Mouse (Mus musculus) limb, embryonic 14.5 days (tissue): ENCODE data around the gene Amotl1. TPM values are rescaled to one million over a fixed set of nuclear protein-coding genes. Genes with fewer than 3 reads are reported as not detected.

Experiments
- ATAC-seq: fragments of 200-750 bp; cut with Nextera tagmentation; 2 replicates; pipeline ENCODE4 v1.8.0; 2017; ENCODE audit warnings: low read depth, moderate number of reproducible peaks, moderate TSS enrichment; ENCODE audit not compliant: low FRiP score
- DNase-seq: peaks from one replicate; pipeline ENCODE4 v3.0.0-alpha.2; 2015; ENCODE audit warnings: low spot score
- H3K27ac ChIP-seq: fragments of 300-500 bp; sonication (generic); replicated peaks from 2 replicates; pipeline ENCODE4 v1.5.1; 2014; ENCODE audit warnings: low read depth, mild to moderate bottlenecking, low read length, moderate library complexity, mixed read lengths
- H3K27me3 ChIP-seq: fragments of 300-500 bp; sonication (generic); 2 replicates; pipeline ENCODE4 v1.6.1; 2014; ENCODE audit warnings: low read length, mixed read lengths; ENCODE audit not compliant: control insufficient read depth, insufficient read depth
- H3K36me3 ChIP-seq: fragments of 300-500 bp; sonication (generic); 2 replicates; pipeline ENCODE4 v1.6.1; 2014; ENCODE audit warnings: mild to moderate bottlenecking, low read length, moderate library complexity, mixed read lengths; ENCODE audit not compliant: control insufficient read depth, insufficient read depth
- H3K4me1 ChIP-seq: fragments of 300-500 bp; sonication (generic); 2 replicates; pipeline ENCODE4 v1.6.1; 2014; ENCODE audit warnings: antibody characterized with exemption, low read length, mixed read lengths; ENCODE audit not compliant: control insufficient read depth, insufficient read depth
- H3K4me2 ChIP-seq: fragments of 300-500 bp; sonication (generic); replicated peaks from 2 replicates; pipeline ENCODE4 v1.6.1; 2014; ENCODE audit warnings: low read depth, mild to moderate bottlenecking, low read length, moderate library complexity; ENCODE audit not compliant: severe bottlenecking
- H3K4me3 ChIP-seq: fragments of 300-500 bp; sonication (generic); replicated peaks from 2 replicates; pipeline ENCODE4 v1.5.1; 2014; ENCODE audit warnings: low read length
- H3K9ac ChIP-seq: fragments of 300-500 bp; sonication (generic); 2 replicates; pipeline ENCODE4 v1.6.1; 2014; ENCODE audit warnings: mild to moderate bottlenecking, low read depth, low read length, moderate library complexity; ENCODE audit not compliant: severe bottlenecking
- H3K9me3 ChIP-seq: fragments of 300-500 bp; sonication (generic); 2 replicates; pipeline ENCODE4 v1.6.1; 2016; ENCODE audit warnings: low read length; ENCODE audit not compliant: control insufficient read depth
- POLR2A ChIP-seq: fragments of 200-500 bp; IDR thresholded peaks from 2 replicates; pipeline ENCODE4 v1.8.0; 2012; ENCODE audit warnings: inconsistent platforms, mild to moderate bottlenecking, moderate library complexity, borderline replicate concordance; ENCODE audit not compliant: insufficient read depth, insufficient read length; ENCODE audit errors: extremely low read depth
- WGBS: fragments of 180-500 bp; shearing (Covaris S2); extraction: QIAGEN DNeasy Blood & Tissue Kit; methylation state at CpG from one replicate; pipeline ENCODE4 v1.1.7; 2014; 5-methylcytosine and 5-hydroxymethylcytosine counted together
- polyA plus RNA-seq, 2 experiments: library from polyadenylated mRNA; depleted of rRNA in 1 of 2; stranded (reverse) in 1 of 2; unstranded in 1 of 2; fragments of >200 nt; fragmentation: Nextera tagmentation in 1 of 2; extraction: Ambion mirVana in 1 of 2; gene quantifications; 2 replicates each; pipeline versions ENCODE4 v1.2.1 to v1.2.3; 2012 to 2014

Gene Amotl1
- polyA plus RNA-seq, 2 experiments, result 47.7 to 53.9 TPM

DNA sequence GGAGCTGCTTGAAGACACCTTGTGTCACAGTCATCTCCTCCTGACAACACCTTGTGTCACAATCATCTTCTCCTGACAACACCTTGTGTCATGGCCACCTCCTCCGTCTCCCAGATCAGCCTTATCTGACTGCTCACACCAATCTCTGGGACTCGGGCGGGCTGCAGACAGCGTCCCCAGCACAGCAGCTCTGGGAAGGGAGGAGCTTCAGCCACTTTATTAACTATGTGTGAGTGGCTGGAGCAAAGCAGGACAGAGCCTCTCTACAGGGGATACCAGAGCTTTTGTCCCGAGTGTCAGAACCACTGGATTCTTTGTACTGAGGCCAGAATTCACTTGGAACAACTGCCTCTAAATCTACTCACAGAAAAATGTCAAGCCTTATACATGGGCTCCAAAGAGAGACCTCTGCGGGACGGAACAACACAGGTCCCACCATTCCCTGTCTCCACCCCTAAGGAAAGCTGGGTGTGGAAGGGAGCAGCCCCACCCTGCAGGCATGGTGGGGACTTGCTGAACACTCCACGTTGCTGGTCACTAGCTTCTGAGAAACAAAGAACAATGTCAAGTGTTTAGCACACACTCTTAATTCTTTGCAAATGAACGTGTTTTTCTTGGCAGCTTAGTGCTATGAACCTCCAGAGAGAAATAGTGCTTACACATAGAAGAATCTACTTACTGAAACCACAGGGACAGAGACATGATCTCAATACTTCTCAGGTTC is 100.7 kb downstream of the Amotl1 start:
- no peak overlapping the region for H3K27ac ChIP-seq
- H3K9me3 ChIP-seq, result no peaks in the 10 kb centered on the region
- H3K27me3 ChIP-seq, result no peaks in the 10 kb centered on the region
- no peak for TF ChIP-seq POLR2A
- peaks cover 92% of the 10 kb centered on the region for H3K36me3 ChIP-seq
- no peaks in the 10 kb centered on the region for H3K4me1 ChIP-seq
- no peak overlapping the region for H3K9ac ChIP-seq
- WGBS, result 66% methylated on average over 9 of the region's 9 CpGs
- no peak for DNase-seq
- no peak overlapping the region for H3K4me3 ChIP-seq
- peak; percentile 44; the same call in 1 of the 2 replicates for ATAC-seq
- no peak overlapping the region for H3K4me2 ChIP-seq

GRCm38 (mm10) chr9:14534833-14535456 is 109.9 kb downstream of the Amotl1 start:
- no peak for TF ChIP-seq POLR2A
- no peaks in the 10 kb centered on the region for H3K4me1 ChIP-seq
- ATAC-seq (no peak), DNase-seq (no peak)
- no peaks in the 10 kb centered on the region for H3K27me3 ChIP-seq
- H3K27ac ChIP-seq, result no peak overlapping the region
- H3K9me3 ChIP-seq, result no peaks in the 10 kb centered on the region
- no peak overlapping the region for H3K9ac ChIP-seq
- 81% methylated on average over 9 of the region's 9 CpGs for WGBS
- peaks cover 12% of the 10 kb centered on the region for H3K36me3 ChIP-seq
- no peak overlapping the region for H3K4me2 ChIP-seq
- H3K4me3 ChIP-seq, result no peak overlapping the region

GRCm38 (mm10) chr9:14533659-14534058 is 111.2 kb downstream of the Amotl1 start:
- 94% methylated on average over 2 of the region's 2 CpGs for WGBS
- H3K9ac ChIP-seq, result no peak overlapping the region
- no peak for TF ChIP-seq POLR2A
- H3K27ac ChIP-seq, result no peak overlapping the region
- no peak overlapping the region for H3K4me3 ChIP-seq
- H3K4me2 ChIP-seq, result no peak overlapping the region
- no peak for DNase-seq
- H3K9me3 ChIP-seq, result no peaks in the 10 kb centered on the region
- no peaks in the 10 kb centered on the region for H3K36me3 ChIP-seq
- ATAC-seq, result no peak
- H3K4me1 ChIP-seq, result no peaks in the 10 kb centered on the region
- H3K27me3 ChIP-seq, result no peaks in the 10 kb centered on the region

GRCm38 (mm10) chr9:14532283-14532682 is 112.6 kb downstream of the Amotl1 start:
- ATAC-seq (no peak), DNase-seq (no peak)
- no peak for TF ChIP-seq POLR2A
- no peaks in the 10 kb centered on the region for H3K9me3 ChIP-seq
- H3K9ac ChIP-seq, result no peak overlapping the region
- H3K36me3 ChIP-seq, result no peaks in the 10 kb centered on the region
- H3K4me1 ChIP-seq, result no peaks in the 10 kb centered on the region
- 67% methylated on average over 3 of the region's 3 CpGs for WGBS
- H3K27ac ChIP-seq, result no peak overlapping the region
- no peak overlapping the region for H3K4me2 ChIP-seq
- no peaks in the 10 kb centered on the region for H3K27me3 ChIP-seq
- no peak overlapping the region for H3K4me3 ChIP-seq

DNA sequence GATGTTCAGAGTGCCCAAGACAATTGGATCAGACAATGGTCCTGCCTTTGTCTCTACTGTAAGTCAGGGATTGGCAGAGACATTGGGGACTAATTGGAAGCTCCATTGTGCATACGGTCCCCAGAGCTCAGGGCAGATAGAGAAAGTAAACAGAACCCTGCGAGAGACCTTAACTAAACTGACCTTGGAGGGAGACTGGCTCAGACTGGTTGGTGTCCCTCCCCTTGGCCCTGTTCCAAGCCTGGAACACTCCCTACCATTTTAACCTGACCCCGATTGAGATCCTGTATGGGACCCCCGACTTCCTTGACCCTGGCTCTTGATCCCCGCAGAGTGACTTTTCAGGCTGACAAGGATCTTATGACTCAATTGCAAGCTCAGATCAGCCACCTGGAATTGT is 114.9 kb downstream of the Amotl1 start:
- Histone ChIP-seq H3K4me2 (no peak overlapping the region), H3K9me3 (no peaks in the 10 kb centered on the region), H3K36me3 (no peaks in the 10 kb centered on the region), H3K27me3 (no peaks in the 10 kb centered on the region), H3K4me3 (no peak overlapping the region), H3K9ac (no peak overlapping the region), H3K27ac (no peak overlapping the region), H3K4me1 (no peaks in the 10 kb centered on the region)
- 85% methylated on average over 5 of the region's 5 CpGs for WGBS
- TF ChIP-seq POLR2A, result no peak
- ATAC-seq (no peak), DNase-seq (no peak)
